ENCODE assay signal across 8 mouse cellular contexts in the genomic region with DNA sequence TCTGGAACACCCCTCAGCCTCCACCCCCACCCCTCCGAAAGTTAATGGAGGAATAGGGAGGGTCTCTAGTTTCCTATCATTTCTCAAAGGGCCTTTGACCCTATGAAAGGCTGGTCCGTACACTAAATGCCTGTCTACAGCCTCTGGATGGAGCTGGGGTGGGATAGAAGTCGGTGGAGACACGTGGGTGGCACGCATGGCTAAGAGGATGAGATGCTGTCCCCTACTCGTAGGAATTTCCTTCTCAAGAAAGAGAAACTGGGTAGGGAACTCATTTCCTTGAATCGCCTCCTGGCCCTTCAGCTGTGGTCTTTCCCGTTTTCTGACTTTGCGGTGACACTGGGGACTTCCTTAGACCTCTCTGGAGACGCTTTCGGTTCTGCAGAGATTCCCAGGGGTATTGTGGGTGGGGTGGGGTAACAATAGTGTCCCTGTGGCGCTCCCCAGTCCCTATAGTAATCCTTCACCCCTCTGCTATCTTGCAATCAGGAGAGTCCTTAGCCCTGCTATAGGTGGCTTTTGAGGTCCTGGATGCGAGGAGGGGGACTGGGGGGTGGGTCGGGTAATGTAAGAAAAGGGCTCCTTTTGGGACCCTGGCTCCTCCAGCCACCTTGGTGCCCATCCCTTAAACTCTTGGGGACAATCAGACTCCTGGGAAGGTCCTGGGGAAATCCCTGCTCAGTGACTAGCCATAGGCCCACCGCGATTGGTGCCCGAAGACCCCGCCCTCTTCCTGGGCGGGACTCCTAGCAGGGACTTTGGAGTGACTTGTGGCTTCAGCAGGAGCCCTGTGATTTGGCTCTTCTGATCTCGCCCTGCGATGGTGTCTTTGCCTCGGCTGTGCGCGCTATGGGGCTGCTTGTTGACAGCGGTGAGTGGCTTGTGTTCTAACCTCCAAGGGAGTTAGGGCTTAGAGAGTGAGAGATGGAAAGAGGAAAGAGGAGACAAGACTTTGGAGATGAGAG. TPM values are rescaled to one million over a fixed set of nuclear protein-coding genes. Genes with fewer than 3 reads are reported as not detected.
DNase-seq lines count a peak whose midpoint lies in the region; ATAC-seq and TF ChIP-seq lines count a peak whose summit lies in the region.

A gene (plus strand): TSS at position 740 of the 965 bp plus-strand sequence.

- no peak for TF ChIP-seq CTCF in spleen, adult 2 months (IDR thresholded peaks at IDR 0.05; ENCODE audit: extremely low read depth, insufficient read depth, insufficient read length, insufficient replicate concordance)

- peak; percentile 78 for TF ChIP-seq POLR2A in spleen, adult 2 months (IDR thresholded peaks at IDR 0.05; ENCODE audit: low read depth, low read length)

- H3K9me3 ChIP-seq in erythroblast, embryonic 14.5 days (ENCODE audit: control insufficient read depth, low read length), result peaks cover 9% of the 10 kb centered on the region
- H3K9me3 ChIP-seq in forebrain, embryonic 12.5 days, result no peaks in the 10 kb centered on the region

- H3K27ac ChIP-seq in forebrain, embryonic 12.5 days, result no peak within 1 kb of the TSS
- H3K27ac ChIP-seq in spleen, adult 2 months (ENCODE audit: insufficient read depth, low read length), result peak within 1 kb of the TSS; percentile 82

- no peaks in the 10 kb centered on the region for H3K4me1 ChIP-seq in erythroblast, embryonic 14.5 days (ENCODE audit: control insufficient read depth)
- H3K4me1 ChIP-seq in forebrain, embryonic 12.5 days, result peaks cover 27% of the 10 kb centered on the region
- peaks cover 12% of the 10 kb centered on the region; the same call in 1 of the 2 replicates for H3K4me1 ChIP-seq in spleen, adult 2 months (ENCODE audit: control insufficient read depth, insufficient read depth, insufficient read length)

- 11% methylated on average over 25 of the region's 25 CpGs for WGBS in forebrain, embryonic 12.5 days
- WGBS in spleen, adult 2 months, result 5% methylated on average over 25 of the region's 25 CpGs

- H3K9ac ChIP-seq in forebrain, embryonic 12.5 days, result no peak within 1 kb of the TSS

- peak; percentile 79 for DNase-seq in heart, postnatal 25 days (ENCODE audit: low spot score)
- peak; percentile 83 to 91 for DNase-seq in kidney, postnatal 25 days
- DNase-seq in spleen, adult 2 months (ENCODE audit: low read depth in 1 of 2, low spot score in 2 of 2), result peak; percentile 54 to 81
- no peak for DNase-seq in MN1 (ENCODE audit: low spot score)

- ATAC-seq in erythroblast, adult 5-6 weeks (replicated peaks; ENCODE audit: low FRiP score, poor library complexity, severe bottlenecking), result no peak
- ATAC-seq in forebrain, embryonic 12.5 days (ENCODE audit: low FRiP score), result peak; percentile 30; the same call in 1 of the 2 replicates
- ATAC-seq in megakaryocyte, adult 5-6 weeks (ENCODE audit: poor library complexity, severe bottlenecking), result peak; percentile 84

- intact Hi-C loops in heart, postnatal 25 days (cut with DNase I), result no loop called here

- H3K4me2 ChIP-seq in forebrain, embryonic 12.5 days, result peak within 1 kb of the TSS; percentile 38

- peak within 1 kb of the TSS; percentile 42 for H3K4me3 ChIP-seq in erythroblast, embryonic 14.5 days (replicated peaks)
- H3K4me3 ChIP-seq in forebrain, embryonic 12.5 days (replicated peaks), result 0 out of 2 replicates have a peak within 1 kb of the TSS, but pooled peaks have one; percentile 2
- peak within 1 kb of the TSS; percentile 69 for H3K4me3 ChIP-seq in spleen, adult 2 months (ENCODE audit: extremely low read depth, insufficient read depth, insufficient read length)

- H3K36me3 ChIP-seq in erythroblast, embryonic 14.5 days (ENCODE audit: control insufficient read depth), result no peaks in the 10 kb centered on the region
- no peaks in the 10 kb centered on the region for H3K36me3 ChIP-seq in forebrain, embryonic 12.5 days (replicated peaks)
- H3K36me3 ChIP-seq in spleen, adult 2 months (ENCODE audit: control insufficient read depth, insufficient read depth, low read length), result no peaks in the 10 kb centered on the region

- H3K27me3 ChIP-seq in erythroblast, embryonic 14.5 days (ENCODE audit: control insufficient read depth), result peaks cover 24% of the 10 kb centered on the region
- peaks cover 37% of the 10 kb centered on the region for H3K27me3 ChIP-seq in forebrain, embryonic 12.5 days
- peaks cover 2% of the 10 kb centered on the region; the same call in 1 of the 2 replicates for H3K27me3 ChIP-seq in spleen, adult 2 months (ENCODE audit: control insufficient read depth, insufficient read depth, low read length)

RNA-seq across cellular contexts. Expression of the gene that starts here (rescaled TPM):
- 0.02 TPM in 1 of 2 replicates, not detected in the other for polyA plus RNA-seq in erythroblast, embryonic 14.5 days (2012)
- 10.2 TPM in 1 of 2 replicates, not detected in the other for total RNA-seq in erythroblast, adult 5-6 weeks (2015; ENCODE audit: low replicate concordance)
- total RNA-seq in erythroblast, adult 5-6 weeks (2017; ENCODE audit: low replicate concordance), result 3.6 and 5.1 TPM in 2 replicates
- 2.7 and 4.8 TPM in 2 replicates for polyA plus RNA-seq in forebrain, embryonic 12.5 days (2016; fragmentation: Nextera tagmentation; extraction: Ambion mirVana)
- 1 to 10 TPM; 1.9 to 3.6 TPM for total RNA-seq in heart, postnatal 25 days (2021)
- total RNA-seq in megakaryocyte, adult 5-6 weeks (2015), result 12.9 and 17.0 TPM in 2 replicates
- total RNA-seq in megakaryocyte, adult 5-6 weeks (2017), result 21.7 and 22.5 TPM in 2 replicates
- polyA plus RNA-seq in spleen, adult 2 months (2012; rRNA removed), result 66.9 and 97.0 TPM in 2 replicates

Comparison
In these comparisons a context has a peak if more than half of its experiments do, and no peak if none do; other contexts are left out.
1. RNA of the gene that starts here (polyA plus RNA-seq): 66.9 to 97.0 TPM in spleen, adult 2 months; 2.7 to 4.8 TPM in forebrain, embryonic 12.5 days and 0.02 TPM in erythroblast, embryonic 14.5 days; every median in the first group is over 10 times any median in the second.
2. H3K4me3 ChIP-seq: peak in every context shown above with its lines; median percentile 69 in spleen, adult 2 months; 42 in erythroblast, embryonic 14.5 days; 2 in forebrain, embryonic 12.5 days.